Mouse (Mus musculus) liver, postnatal 0 days (tissue): ENCODE measurements around the gene Gm10491.

Experiments used
- CTCF ChIP-seq: sonication (generic); IDR thresholded peaks from 2 replicates; pipeline ENCODE4 v1.5.1; 2016; ENCODE audit warnings: antibody characterized with exemption, low read depth
- EP300 ChIP-seq: IDR thresholded peaks from 2 replicates; pipeline ENCODE4 v1.6.1; 2016; ENCODE audit warnings: antibody characterized with exemption, low read depth, mild to moderate bottlenecking

DNA sequence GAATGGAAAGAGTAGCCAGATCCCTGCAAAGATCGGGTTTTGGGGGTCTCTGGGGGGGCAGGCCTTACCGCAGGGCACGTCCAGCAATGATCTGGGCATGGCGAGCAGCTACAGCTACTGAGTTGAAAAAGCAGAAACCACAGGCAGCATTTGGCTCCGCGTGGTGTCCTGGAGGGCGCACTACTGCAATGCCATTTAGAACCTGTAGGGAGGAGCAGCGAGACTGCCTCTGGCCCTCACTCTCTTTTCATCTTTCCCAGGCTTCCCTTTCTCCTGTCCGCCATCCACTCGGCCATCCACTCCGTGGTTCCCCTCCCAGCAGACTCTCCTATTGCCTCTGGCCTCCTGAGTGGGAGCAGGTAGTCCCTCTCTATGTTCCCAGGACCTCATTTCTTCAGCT lies 29.2 kb upstream of the Gm10491 start:
- TF ChIP-seq CTCF, result peak; percentile 47
- no peak for TF ChIP-seq EP300
